Mouse (Mus musculus): ENCODE results near the gene Cluh.

DNA sequence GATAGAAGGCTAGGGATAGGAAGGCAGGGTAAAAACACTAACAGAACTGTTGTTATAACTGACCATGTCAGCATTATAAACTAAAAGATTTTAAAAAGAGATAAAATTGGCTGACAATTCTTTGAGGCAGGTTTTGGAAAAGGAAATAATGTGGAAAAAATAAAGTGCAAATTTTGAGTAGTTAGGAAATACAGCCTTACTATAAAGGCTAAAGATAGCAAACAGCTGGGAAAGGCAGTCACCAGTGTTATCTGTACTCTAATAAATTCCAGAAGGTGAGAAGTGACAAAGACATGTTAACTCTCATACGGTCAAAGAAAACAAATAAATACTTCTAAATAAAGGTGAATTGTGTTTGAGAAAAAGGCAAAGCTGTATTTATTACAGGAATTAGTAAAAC is 59.5 kb downstream of the Cluh start:
- TF ChIP-seq POLR2A (IDR thresholded peaks at IDR 0.05; ENCODE audit: insufficient read depth, low read depth, low read length): no peak
- no peak for TF ChIP-seq CTCF (IDR thresholded peaks at IDR 0.05)
